Mouse (Mus musculus): ENCODE results near the gene Dpf1.
A peak's percentile ranks its signal among the peaks of the same experiment; 100 is the strongest.

Gene Dpf1

DNA sequence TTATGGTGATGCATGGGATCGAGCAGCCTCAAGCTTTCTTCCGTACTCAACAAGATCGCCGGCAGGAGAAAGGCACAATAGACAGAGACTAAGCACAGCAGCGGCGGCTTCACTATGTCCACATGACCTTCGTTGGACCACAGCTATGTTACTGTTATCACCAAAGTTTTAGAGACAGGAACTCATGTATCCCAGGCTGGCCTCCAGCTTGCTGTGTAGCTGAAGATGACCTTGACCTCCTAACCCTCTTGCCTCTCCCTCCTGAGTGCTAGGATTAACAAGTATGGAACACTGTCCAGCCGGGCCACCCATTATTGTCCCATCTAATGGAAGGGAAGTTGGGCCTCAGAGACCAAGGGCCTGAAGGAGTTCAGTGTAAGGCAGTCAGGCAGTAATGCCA lies 37.1 kb downstream of the Dpf1 start:
- DNase-seq (ENCODE audit: low read depth) = no peak

- no peak for DNase-seq (ENCODE audit: low read depth)
These were observed 38.0 kb downstream of the Dpf1 start for GRCm38 (mm10) chr7:29341722-29342121.

DNA sequence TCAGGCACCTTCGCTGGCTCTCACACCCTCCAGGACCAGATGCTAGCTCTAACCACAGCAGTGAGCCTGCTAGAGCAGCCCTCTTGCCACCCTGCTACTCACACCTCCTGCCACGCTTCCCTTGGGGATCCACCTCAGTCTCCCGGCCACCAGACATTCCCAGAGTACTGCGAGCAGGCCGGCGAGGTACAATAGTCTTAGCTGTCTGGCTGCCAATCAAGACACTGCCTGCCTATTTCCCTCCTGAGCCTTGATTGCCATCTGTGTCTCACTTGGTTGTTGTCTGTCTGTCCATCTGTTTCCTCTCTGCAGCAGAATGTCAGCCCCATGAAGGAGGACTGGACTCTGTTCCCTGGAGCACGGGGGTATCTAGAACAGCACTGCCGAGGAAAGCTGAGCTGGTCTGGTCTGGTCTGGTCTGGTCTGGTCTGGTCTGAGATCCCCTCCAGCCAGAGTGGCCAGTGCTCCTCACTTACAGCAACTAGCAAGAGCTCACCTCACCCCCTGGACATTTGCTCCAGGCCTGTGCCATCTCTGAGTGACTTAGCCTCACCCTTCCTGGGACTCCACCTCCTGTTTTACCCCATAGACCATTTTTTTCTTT lies 38.8 kb downstream of the Dpf1 start:
- peak; percentile 38 for DNase-seq (ENCODE audit: low read depth)

- no peak for DNase-seq (ENCODE audit: low read depth)
These were observed 40.0 kb downstream of the Dpf1 start for GRCm38 (mm10) chr7:29343746-29344145.

DNA sequence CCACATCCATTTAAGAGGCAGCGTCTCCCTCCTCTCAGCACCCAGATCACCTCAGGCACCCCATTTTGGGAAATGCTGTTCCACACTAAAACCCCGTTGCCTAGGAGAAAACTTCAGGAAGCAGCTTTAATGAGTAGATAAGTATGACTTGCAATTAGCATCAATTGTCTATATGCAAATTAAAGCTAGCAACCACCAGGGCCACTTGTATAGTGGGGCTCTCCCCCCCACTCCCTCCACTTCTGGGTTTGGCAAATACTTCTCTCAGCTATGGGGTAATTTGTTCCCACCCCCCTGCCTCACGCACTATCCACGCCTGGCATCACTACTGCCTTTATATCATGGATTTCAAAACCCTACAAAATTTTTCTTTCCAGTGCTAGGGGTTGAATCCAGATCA lies 41.8 kb downstream of the Dpf1 start:
- DNase-seq (ENCODE audit: low read depth) = no peak

DNA sequence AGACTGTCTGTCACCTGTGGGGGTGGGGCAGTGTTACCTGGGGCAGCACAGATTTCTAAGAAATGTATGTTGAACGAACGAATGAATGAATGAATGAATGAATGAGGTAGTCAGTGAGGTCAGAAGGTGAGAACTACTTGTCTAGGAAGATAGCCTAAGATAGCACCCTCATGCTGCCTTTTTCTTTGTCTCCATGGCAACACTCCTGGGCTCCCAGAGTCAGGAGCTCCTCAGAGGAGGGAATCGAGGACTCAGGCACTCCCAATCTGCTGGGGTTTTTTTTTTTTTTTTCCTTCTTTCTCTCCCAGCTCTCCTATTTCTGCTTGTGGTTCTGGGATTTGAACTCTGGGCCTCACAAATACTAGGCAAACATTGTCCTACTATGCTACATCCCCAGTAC lies 42.5 kb downstream of the Dpf1 start:
- DNase-seq (ENCODE audit: low read depth) = no peak

GRCm38 (mm10) chr7:29350489-29350888 lies 46.7 kb downstream of the Dpf1 start:
- DNase-seq (ENCODE audit: low read depth) = no peak

DNA sequence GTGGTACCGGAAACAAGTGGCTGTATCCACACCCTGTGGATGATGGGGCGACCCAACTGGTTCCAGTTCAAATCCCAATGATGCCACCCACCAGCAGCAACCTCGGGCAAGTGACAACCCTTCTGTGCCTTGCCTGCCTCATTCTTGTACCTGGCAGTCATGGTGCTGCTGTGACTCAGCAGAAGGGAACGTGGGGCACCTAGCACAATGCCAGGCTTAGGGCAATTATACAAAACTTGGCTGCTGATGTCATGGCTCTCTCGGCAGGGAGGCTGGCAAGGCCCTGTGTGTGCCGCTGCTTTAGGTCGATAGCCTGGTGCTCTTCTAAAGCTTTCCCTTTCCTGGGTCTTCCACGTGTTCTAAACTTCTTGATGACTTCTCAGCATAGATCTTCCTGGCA lies 48.5 kb downstream of the Dpf1 start:
- no peak for DNase-seq (ENCODE audit: low read depth)

DNA sequence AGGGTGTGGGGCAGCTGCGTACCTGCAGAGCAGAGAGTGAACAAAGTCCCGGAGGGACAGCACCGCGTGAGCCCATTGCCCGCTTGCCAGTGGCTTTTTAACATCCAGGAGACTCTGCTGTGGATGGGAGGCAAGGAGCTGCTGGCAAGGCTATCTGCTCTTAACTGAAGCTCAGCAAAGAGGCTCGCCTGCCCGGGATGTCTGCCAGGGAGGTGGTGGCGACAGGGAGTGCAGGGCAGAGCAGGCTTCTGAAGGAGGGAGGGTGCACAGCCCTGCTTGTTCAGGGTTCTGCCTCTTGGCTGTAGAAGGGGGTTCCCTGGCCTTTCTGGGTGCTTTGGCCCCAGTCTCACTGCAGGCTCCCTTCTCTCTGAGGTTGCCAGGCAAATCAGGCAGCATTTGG lies 50.4 kb downstream of the Dpf1 start:
- DNase-seq (ENCODE audit: low read depth) = no peak

DNA sequence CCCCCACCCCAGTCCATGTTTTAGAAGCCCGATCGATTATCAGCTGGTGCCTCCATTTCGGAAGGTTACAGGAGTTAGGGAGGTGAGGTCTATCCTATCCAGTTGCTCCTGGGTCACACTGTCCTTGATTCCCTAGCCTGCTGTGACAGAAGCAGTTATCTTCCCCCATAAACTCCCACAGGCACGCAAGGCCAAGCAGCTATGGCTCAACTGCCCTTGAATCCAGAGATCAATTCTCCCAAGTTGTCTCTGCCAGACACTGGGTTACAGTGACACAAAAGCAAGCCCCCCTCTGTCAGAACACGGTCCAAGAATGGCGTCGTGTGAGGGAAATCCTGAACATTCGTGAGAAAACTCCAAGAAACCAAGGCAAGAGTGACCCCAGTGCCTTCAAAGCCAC lies 51.7 kb downstream of the Dpf1 start:
- DNase-seq (ENCODE audit: low read depth) = no peak

DNA sequence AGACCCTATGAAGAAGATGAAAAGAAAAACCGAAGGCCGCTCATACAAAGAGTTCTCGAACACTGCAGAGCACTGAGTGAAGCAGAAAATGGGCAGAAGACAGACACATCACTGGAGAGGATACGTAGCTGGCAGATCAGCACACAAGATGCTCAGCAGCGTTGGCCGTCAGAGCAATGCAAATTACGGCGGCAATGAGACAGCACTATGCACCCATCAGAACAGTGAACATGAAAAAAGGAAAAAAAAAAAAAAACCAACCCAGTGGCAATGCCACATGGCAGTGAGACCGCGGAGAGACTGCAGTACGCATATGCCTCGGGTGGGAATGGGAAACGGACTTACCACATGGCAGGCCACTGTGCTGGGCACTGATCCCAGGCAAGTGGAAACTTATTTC lies 57.7 kb downstream of the Dpf1 start:
- no peak for DNase-seq (ENCODE audit: low read depth)

DNA sequence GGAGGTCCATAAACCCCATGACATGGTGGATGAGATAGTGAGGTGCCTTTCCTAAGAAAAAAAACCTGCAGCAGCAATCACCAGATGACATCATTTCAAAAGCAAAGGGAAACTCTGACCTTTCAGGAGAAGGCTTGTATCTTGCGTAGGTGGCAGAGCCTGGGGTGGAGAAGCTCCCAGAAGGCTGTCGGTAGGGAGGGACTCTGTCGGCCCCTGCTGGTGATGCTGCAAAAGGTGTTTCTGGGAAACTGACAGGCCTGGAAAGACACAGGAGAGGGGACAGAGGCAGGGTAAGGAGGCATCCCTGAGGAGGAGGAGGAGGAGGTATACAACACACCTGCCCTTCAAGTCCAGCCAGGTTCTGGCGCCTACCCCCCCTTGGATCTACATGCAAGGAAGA lies 60.3 kb downstream of the Dpf1 start:
- DNase-seq (ENCODE audit: low read depth) = peak; percentile 33

GRCm38 (mm10) chr7:29367166-29368003 lies 63.6 kb downstream of the Dpf1 start:
- DNase-seq (ENCODE audit: low read depth) = no peak

Data from 416B (cell line).